Mouse (Mus musculus) thymus, postnatal 25 days (tissue): ENCODE measurements around the gene Skp2.

Experiments
- DNase-seq: peaks from one replicate; pipeline ENCODE4 v3.0.0; 2022

The Skp2 gene

GRCm38 (mm10) chr15:9073684-9074083 is 81.5 kb downstream of the Skp2 start:
- no peak for DNase-seq

- DNase-seq: no peak
Measured at GRCm38 (mm10) chr15:9073067-9073608, 82.1 kb downstream of the Skp2 start.

DNA sequence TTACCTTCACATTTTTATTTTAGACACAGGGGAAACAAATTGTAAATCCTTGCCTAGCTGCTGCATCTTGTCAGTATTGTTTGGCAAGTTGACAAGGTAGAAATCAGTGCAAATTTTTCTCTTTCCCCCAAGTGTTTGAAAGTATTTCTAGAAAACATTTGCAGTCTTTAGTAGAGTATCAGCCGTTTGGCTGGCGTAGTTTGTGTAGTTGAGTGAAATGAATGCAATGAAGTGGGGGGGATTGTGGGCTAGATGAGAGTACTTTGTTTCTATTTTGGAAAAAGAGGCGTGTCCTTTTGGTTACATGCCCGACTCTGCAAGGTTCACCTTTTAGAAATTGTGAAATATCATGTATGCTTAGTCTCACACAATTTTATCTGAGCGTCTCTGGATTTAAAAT is 82.6 kb downstream of the Skp2 start:
- peak; percentile 3 for DNase-seq

DNA sequence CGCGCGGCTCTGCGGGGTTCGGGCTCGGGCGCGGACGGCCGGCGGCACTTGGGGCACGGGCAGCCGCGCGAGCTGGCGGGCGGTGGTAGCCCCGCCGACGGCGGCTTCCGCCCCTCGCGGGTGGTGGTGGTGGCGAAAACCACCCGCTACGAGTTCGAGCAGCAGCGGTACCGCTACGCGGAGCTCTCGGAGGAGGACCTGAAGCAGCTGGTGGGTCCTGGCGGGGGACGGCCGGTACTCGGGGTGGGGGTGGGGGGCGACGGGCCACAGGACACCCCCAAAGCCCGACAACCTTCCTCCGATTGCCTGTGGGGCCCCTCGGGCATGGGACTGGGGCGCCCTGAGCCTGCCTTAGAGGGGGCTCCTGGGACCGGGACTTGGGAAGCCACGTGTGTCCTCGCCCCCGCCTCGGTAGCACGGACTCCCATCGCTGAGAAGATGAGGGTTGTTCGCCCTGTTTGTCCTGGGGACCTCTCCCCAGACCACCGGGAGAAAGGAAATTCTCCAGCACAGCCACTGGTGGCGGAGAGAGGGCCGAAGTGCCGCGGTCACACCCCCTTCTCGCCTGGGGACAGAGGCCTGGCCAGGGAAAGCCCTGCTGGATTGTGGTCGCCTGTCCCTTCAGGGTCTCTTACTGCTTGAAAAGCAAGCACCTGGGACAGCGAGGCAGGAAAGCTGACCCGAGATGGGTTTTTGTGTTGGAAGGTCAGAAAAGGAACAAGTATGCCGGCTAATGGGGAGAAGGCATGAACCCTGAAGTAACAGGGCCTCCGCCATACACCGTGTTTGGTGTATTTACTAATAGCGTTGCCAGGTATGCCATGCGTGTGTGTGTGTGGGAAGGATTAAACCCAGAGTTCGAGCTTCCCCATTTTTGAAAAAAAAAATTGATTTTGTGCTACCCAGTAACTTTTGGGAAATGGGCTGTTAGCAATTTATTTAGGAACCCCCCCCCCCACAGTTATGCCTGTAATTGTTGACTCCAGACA is 83.4 kb downstream of the Skp2 start:
- peak; percentile 67 for DNase-seq

DNA sequence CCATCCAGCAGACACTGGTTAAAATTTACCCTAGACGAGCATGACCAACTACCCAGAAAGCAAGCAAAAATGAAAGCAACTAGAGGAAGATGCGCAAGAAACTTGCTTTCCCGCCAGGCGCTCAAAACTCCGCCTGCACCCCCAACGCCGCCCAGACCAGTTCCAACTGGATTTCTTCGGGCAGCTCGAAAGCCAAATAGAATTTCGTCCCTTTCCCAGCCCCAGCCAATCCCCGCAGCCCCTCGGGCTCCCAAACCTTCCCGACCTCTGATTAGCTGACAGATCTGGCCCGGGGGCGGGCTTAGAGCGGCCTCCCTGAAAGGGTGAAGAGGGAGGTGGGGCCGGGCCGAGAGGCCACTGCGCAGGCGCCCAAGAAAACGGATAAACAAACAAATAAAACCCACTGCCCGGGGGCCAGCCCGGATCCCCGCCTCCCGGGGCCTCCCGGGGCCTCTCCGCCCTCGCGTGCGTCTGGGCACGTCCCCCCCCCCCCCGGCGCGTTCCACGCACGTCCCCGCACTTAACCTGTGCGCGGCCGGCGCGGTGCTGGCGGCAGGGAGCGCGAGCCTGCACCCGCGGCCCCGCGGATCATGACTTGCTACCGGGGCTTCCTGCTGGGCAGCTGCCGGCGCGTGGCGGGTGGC is 84.2 kb downstream of the Skp2 start, which contains the start of gene Nadk2:
Gene Nadk2 (plus strand): TSS at position 349 of the 644 bp plus-strand sequence.
- peak; percentile 95 for DNase-seq

GRCm38 (mm10) chr15:9070353-9070752 is 84.9 kb downstream of the Skp2 start:
- DNase-seq: no peak

GRCm38 (mm10) chr15:9068881-9069280 is 86.3 kb downstream of the Skp2 start:
- DNase-seq: no peak
